Mouse (Mus musculus): Measurements from ENCODE around the gene Snx22. TPM values are rescaled to one million over a fixed set of nuclear protein-coding genes. Genes with fewer than 3 reads are reported as not detected.

Snx22 gene
- total RNA-seq, 2 experiments from 2014 or later = 0.28 TPM; not detected in 1

- H3K27ac ChIP-seq = no peak overlapping the region
- H3K4me3 ChIP-seq = no peak overlapping the region
- intact Hi-C loops (cut with DNase I) = no loop called here
- no peak for TF ChIP-seq CTCF (IDR thresholded peaks at IDR 0.05)
- DNase-seq = no peak
Measured at GRCm38 (mm10) chr9:66039290-66039689, 30.2 kb downstream of the Snx22 start.

GRCm38 (mm10) chr9:66038581-66038980 is 30.9 kb downstream of the Snx22 start:
- intact Hi-C loops (cut with DNase I) = no loop called here

DNA sequence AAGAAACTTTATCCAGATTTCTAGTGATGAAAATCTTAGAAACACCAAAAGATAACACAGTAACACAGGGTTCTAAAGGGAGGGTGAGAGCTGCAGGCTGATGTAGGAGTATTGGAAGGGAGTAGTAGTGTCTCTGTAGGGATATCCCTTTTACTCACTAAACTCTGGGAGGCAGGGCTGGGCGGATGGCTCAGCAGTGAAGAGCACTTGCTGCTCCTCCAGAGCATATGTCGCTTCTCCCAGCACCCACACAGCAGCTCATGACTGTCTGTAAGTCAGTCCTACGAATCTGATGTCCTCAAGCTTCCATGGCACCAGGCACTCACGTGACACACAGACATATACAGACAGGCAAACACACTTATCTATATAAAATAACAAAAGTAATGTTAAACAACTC is 31.4 kb downstream of the Snx22 start:
- intact Hi-C loops (cut with DNase I) = no loop called here

More at GRCm38 (mm10) chr9:66038581-66038980, 30.9 kb downstream of the Snx22 start:
- no peak for TF ChIP-seq CTCF (IDR thresholded peaks at IDR 0.05)
- Histone ChIP-seq H3K27ac (no peak overlapping the region), H3K4me3 (no peak overlapping the region)
- DNase-seq = no peak

DNA sequence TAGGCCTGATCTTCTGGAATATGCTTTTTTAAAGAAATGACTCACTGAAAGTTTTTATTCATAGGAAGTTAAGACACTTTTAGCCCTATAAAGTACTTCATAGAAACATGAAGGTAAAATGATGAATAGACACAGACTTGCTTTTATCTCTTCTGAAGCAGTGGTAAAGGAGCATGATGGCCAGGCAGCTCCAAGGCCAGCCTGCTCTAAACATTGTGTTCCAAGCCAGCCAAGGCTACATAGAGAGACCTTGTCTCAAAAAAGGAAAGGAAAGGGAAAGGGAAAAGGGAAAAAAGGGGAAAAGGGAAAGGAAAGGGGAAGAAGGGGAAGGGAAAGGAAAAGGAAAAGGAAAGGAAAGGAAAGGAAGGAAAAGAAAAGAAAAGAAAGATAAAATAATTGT is 48.9 kb downstream of the Snx22 start:
- Histone ChIP-seq H3K27ac (no peak overlapping the region), H3K4me3 (no peak overlapping the region)
- intact Hi-C loops (cut with DNase I) = no loop called here
- TF ChIP-seq CTCF (IDR thresholded peaks at IDR 0.05) = no peak
- no peak for DNase-seq

More for the DNA sequence above, 31.4 kb downstream of the Snx22 start:
- TF ChIP-seq CTCF (IDR thresholded peaks at IDR 0.05) = no peak
- DNase-seq = no peak
- H3K27ac ChIP-seq = no peak overlapping the region
- H3K4me3 ChIP-seq = no peak overlapping the region

Other genes with a start within 250 kb of the Snx22 start
- 10 to 100 TPM; 18.4 to 21.1 TPM for gene Zfp609, start 242.2 kb downstream of the Snx22 start, total RNA-seq (2021)
- gene Pclaf, start 179.5 kb downstream of the Snx22 start, total RNA-seq (2021) = not detected
- 10 to 100 TPM; 13.7 to 15.5 TPM for gene Trip4, start 160.9 kb downstream of the Snx22 start, total RNA-seq (2021)
- gene Csnk1g1, start 160.8 kb downstream of the Snx22 start, total RNA-seq (2021) = 1 to 10 TPM; 7.9 to 8.0 TPM
- gene Ppib, start 9.5 kb downstream of the Snx22 start, total RNA-seq (2021) = 10 to 100 TPM; 32.6 to 48.8 TPM
- gene Snx1, start 56.9 kb upstream of the Snx22 start, total RNA-seq (2021) = 10 to 100 TPM; 10.9 to 16.0 TPM
- 10 to 100 TPM; 43.7 to 52.9 TPM for gene Ciao2a, start 56.9 kb upstream of the Snx22 start, total RNA-seq (2021)
- gene Dapk2, start 88.5 kb upstream of the Snx22 start, total RNA-seq (2021) = 10 to 100 TPM; 24.2 to 38.4 TPM